25 mouse cellular contexts compared by ENCODE assay signal in genomic region chr15:30059808-30060207, GRCm38 (mm10).
DNase-seq lines count a peak whose midpoint lies in the region; ATAC-seq and TF ChIP-seq lines count a peak whose summit lies in the region.
"Had no signal": no experiment of that assay in that cellular context is flagged by ENCODE, and none has a peak within 500 bp of the region (broad histone marks: within the 10 kb centered on the region; RNA-seq: fewer than 3 reads in every experiment).

No protein-coding gene starts in this region.

- no peak for TF ChIP-seq CTCF in layer of hippocampus, adult 2 months (conservative IDR thresholded peaks at IDR 0.05)
- TF ChIP-seq CTCF in lung, embryonic 14.5 days (IDR thresholded peaks at IDR 0.05; ENCODE audit: low read depth): no peak
- no peak for TF ChIP-seq CTCF in brain, embryonic 14.5 days (IDR thresholded peaks at IDR 0.05; ENCODE audit: borderline replicate concordance, extremely low read depth, insufficient read depth, insufficient read length)

- WGBS in forebrain, embryonic 14.5 days: 77% methylated on average over 7 of the region's 7 CpGs
- WGBS in forebrain, embryonic 12.5 days: 83% methylated on average over 7 of the region's 7 CpGs
- WGBS in lung, embryonic 14.5 days: 58% methylated on average over 7 of the region's 7 CpGs

- H3K36me3 ChIP-seq in forebrain, embryonic 14.5 days (ENCODE audit: control insufficient read depth, insufficient read depth, low read length): no peaks in the 10 kb centered on the region
- H3K36me3 ChIP-seq in forebrain, embryonic 12.5 days (replicated peaks): no peaks in the 10 kb centered on the region
- H3K36me3 ChIP-seq in lung, embryonic 14.5 days (ENCODE audit: insufficient read depth): no peaks in the 10 kb centered on the region
- H3K36me3 ChIP-seq: embryonic facial prominence, embryonic 15.5 days; forebrain, embryonic 10.5 days; G1E; heart, embryonic 13.5 days; hindbrain, embryonic 12.5 days had no signal

- H3K4me2 ChIP-seq in forebrain, embryonic 14.5 days (ENCODE audit: low read length): no peak overlapping the region
- H3K4me2 ChIP-seq in forebrain, embryonic 12.5 days: no peak overlapping the region
- H3K4me2 ChIP-seq in lung, embryonic 14.5 days: no peak overlapping the region
- H3K4me2 ChIP-seq: embryonic facial prominence, embryonic 15.5 days; heart, embryonic 13.5 days; hindbrain, embryonic 12.5 days had no signal

- DNase-seq in forebrain, embryonic 14.5 days (ENCODE audit: low spot score): peak; percentile 12
- DNase-seq in layer of hippocampus, postnatal 10 days (ENCODE audit: low spot score in 2 of 2): peak; percentile 61 to 73
- DNase-seq in layer of hippocampus, adult 2 months (ENCODE audit: low spot score in 2 of 2): no peak
- peak; percentile 46 for DNase-seq in lung, embryonic 14.5 days
- DNase-seq in lung, postnatal 25 days (ENCODE audit: low spot score): no peak
- DNase-seq in brain, embryonic 14.5 days (ENCODE audit: low read depth): peak; percentile 6
- DNase-seq: adrenal gland, adult 8-10 months; adrenal gland, postnatal 36 days; B cell, adult 2 months; cerebellum, adult 11 months; cerebellum, adult 8-10 months; cerebellum, postnatal 14 days; embryo, embryonic 11 days; gastrocnemius, adult 2 months; gastrocnemius, postnatal 25 days; heart, postnatal 36 days had no signal

- no peaks in the 10 kb centered on the region for H3K9me3 ChIP-seq in forebrain, embryonic 14.5 days (replicated peaks; ENCODE audit: control insufficient read depth, low read length)
- H3K9me3 ChIP-seq in forebrain, embryonic 12.5 days: no peaks in the 10 kb centered on the region
- no peaks in the 10 kb centered on the region for H3K9me3 ChIP-seq in lung, embryonic 14.5 days (ENCODE audit: low read depth, low read length)
- H3K9me3 ChIP-seq: embryonic facial prominence, embryonic 15.5 days; forebrain, embryonic 10.5 days; heart, embryonic 13.5 days; hindbrain, embryonic 12.5 days had no signal

- ATAC-seq in forebrain, embryonic 14.5 days: no peak
- no peak for ATAC-seq in forebrain, embryonic 12.5 days (ENCODE audit: low FRiP score)
- ATAC-seq in lung, embryonic 14.5 days (ENCODE audit: insufficient read depth): no peak
- ATAC-seq: CD4-positive, CD25-positive, alpha-beta regulatory T cell, adult 4 months; hindbrain, embryonic 16.5 days had no signal

- no peak overlapping the region for H3K4me3 ChIP-seq in forebrain, embryonic 14.5 days (ENCODE audit: low read depth, low read length)
- H3K4me3 ChIP-seq in forebrain, embryonic 12.5 days (replicated peaks): no peak overlapping the region
- H3K4me3 ChIP-seq in layer of hippocampus, adult 2 months: no peak overlapping the region
- H3K4me3 ChIP-seq in lung, embryonic 14.5 days (ENCODE audit: low read depth, low read length): no peak overlapping the region
- H3K4me3 ChIP-seq: embryonic facial prominence, embryonic 15.5 days; erythroblast, embryonic 14.5 days; forebrain, embryonic 10.5 days; gastrocnemius, adult 2 months; heart, embryonic 13.5 days; hindbrain, embryonic 12.5 days had no signal

- no peak overlapping the region for H3K9ac ChIP-seq in forebrain, embryonic 14.5 days (ENCODE audit: low read length)
- H3K9ac ChIP-seq in forebrain, embryonic 12.5 days: no peak overlapping the region
- H3K9ac ChIP-seq in lung, embryonic 14.5 days: no peak overlapping the region
- H3K9ac ChIP-seq: embryonic facial prominence, embryonic 15.5 days; heart, embryonic 13.5 days; hindbrain, embryonic 12.5 days had no signal

- no peak overlapping the region for H3K27ac ChIP-seq in forebrain, embryonic 14.5 days (ENCODE audit: low read depth, low read length)
- H3K27ac ChIP-seq in forebrain, embryonic 12.5 days: no peak overlapping the region
- no peak overlapping the region for H3K27ac ChIP-seq in layer of hippocampus, adult 2 months
- H3K27ac ChIP-seq in lung, embryonic 14.5 days (ENCODE audit: low read depth): no peak overlapping the region
- H3K27ac ChIP-seq: embryonic facial prominence, embryonic 15.5 days; forebrain, embryonic 10.5 days; gastrocnemius, adult 2 months; heart, embryonic 13.5 days; hindbrain, embryonic 12.5 days had no signal

- no peaks in the 10 kb centered on the region for H3K4me1 ChIP-seq in forebrain, embryonic 14.5 days (ENCODE audit: control insufficient read depth, insufficient read depth, low read length)
- H3K4me1 ChIP-seq in forebrain, embryonic 12.5 days: no peaks in the 10 kb centered on the region
- H3K4me1 ChIP-seq in lung, embryonic 14.5 days (ENCODE audit: insufficient read depth): no peaks in the 10 kb centered on the region
- H3K4me1 ChIP-seq: embryonic facial prominence, embryonic 15.5 days; forebrain, embryonic 10.5 days; heart, embryonic 13.5 days; hindbrain, embryonic 12.5 days had no signal

- no peak for TF ChIP-seq POLR2A in brain, embryonic 14.5 days (IDR thresholded peaks at IDR 0.05; ENCODE audit: borderline replicate concordance, extremely low read depth, insufficient read depth, insufficient read length, poor library complexity, severe bottlenecking)

- H3K27me3 ChIP-seq in forebrain, embryonic 14.5 days (replicated peaks; ENCODE audit: control insufficient read depth, insufficient read depth, low read length): no peaks in the 10 kb centered on the region
- no peaks in the 10 kb centered on the region for H3K27me3 ChIP-seq in forebrain, embryonic 12.5 days
- no peaks in the 10 kb centered on the region for H3K27me3 ChIP-seq in lung, embryonic 14.5 days (ENCODE audit: insufficient read depth, low read length)
- H3K27me3 ChIP-seq: embryonic facial prominence, embryonic 15.5 days; heart, embryonic 13.5 days; hindbrain, embryonic 12.5 days had no signal

Comparison
In these comparisons a context has a peak if more than half of its experiments do, and no peak if none do; other contexts are left out.
1. DNase-seq: peak in forebrain, embryonic 14.5 days (single experiment), layer of hippocampus, postnatal 10 days (2 of 2), lung, embryonic 14.5 days (single experiment) and brain, embryonic 14.5 days (single experiment); none in layer of hippocampus, adult 2 months (0 of 2) and lung, postnatal 25 days (single experiment).